Comparison of ENCODE assay signal across 12 mouse cellular contexts in genomic region chr3:99288302-99288701, GRCm38 (mm10). TPM values are rescaled to one million over a fixed set of nuclear protein-coding genes. Genes with fewer than 3 reads are reported as not detected.
DNase-seq lines count a peak whose midpoint lies in the region; ATAC-seq and TF ChIP-seq lines count a peak whose summit lies in the region.
"Had no signal": no experiment of that assay in that cellular context is flagged by ENCODE, and none has a peak within 500 bp of the region (broad histone marks: within the 10 kb centered on the region; RNA-seq: fewer than 3 reads in every experiment).

No protein-coding gene starts in this region.

- H3K36me3 ChIP-seq in CH12.LX (replicated peaks in 1 of 2; ENCODE audit: control insufficient read depth in 1 of 2, insufficient read depth in 1 of 2, low read length in 1 of 2): no peaks in the 10 kb centered on the region
- no peaks in the 10 kb centered on the region for H3K36me3 ChIP-seq in embryonic facial prominence, embryonic 10.5 days (replicated peaks)
- H3K36me3 ChIP-seq: forebrain, embryonic 10.5 days; hindbrain, embryonic 13.5 days had no signal

- TF ChIP-seq EP300 in CH12.LX (IDR thresholded peaks at IDR 0.05; ENCODE audit: low read length): no peak

- dilution Hi-C loops in CH12.LX (cut with MboI; ENCODE audit: extremely low pct_ligation_motif_present, extremely low pct_unique_long_range_greater_than_20kb, low sequenced_read_pairs): no loop called here

- ATAC-seq in CD4-positive, CD25-positive, alpha-beta regulatory T cell, adult 4 months: no peak

- H3K27ac ChIP-seq in CH12.LX (ENCODE audit: insufficient read depth, low read depth): no peak overlapping the region
- no peak overlapping the region for H3K27ac ChIP-seq in embryonic facial prominence, embryonic 10.5 days (replicated peaks)
- H3K27ac ChIP-seq: forebrain, embryonic 10.5 days; hindbrain, embryonic 13.5 days had no signal

- peak; percentile 11 for DNase-seq in CD4-positive, CD25-positive, alpha-beta regulatory T cell, adult 2 months (ENCODE audit: low read depth, low spot score)
- DNase-seq in kidney, postnatal 10 days: peak; percentile 9
- no peak for DNase-seq in kidney, adult 18-20 months
- DNase-seq in CH12.LX (ENCODE audit: extremely low read depth): peak; percentile 21
- peak; percentile 10 for DNase-seq in induced T-regulatory cell, adult 2 months (ENCODE audit: low read depth)
- DNase-seq in frontal cortex, postnatal 25 days (ENCODE audit: low spot score in 2 of 2): no peak
- DNase-seq in embryonic facial prominence, embryonic 10.5 days (ENCODE audit: low spot score): no peak
- DNase-seq: heart, adult 18-20 months had no signal

- peaks cover 0 to 8% of the 10 kb centered on the region in 2 experiments; a peak in 2 of 4 replicates for H3K4me1 ChIP-seq in CH12.LX (ENCODE audit: control insufficient read depth in 1 of 2, insufficient read depth in 2 of 2)
- H3K4me1 ChIP-seq in embryonic facial prominence, embryonic 10.5 days: no peaks in the 10 kb centered on the region

- no peak overlapping the region for H3K4me3 ChIP-seq in CH12.LX (replicated peaks in 1 of 3; ENCODE audit: low read depth in 2 of 3, low read length in 2 of 3, poor library complexity in 1 of 3)
- no peak overlapping the region for H3K4me3 ChIP-seq in embryonic facial prominence, embryonic 10.5 days
- H3K4me3 ChIP-seq: forebrain, embryonic 10.5 days; hindbrain, embryonic 13.5 days; myocyte had no signal

- no peaks in the 10 kb centered on the region for H3K27me3 ChIP-seq in CH12.LX (replicated peaks)
- H3K27me3 ChIP-seq in embryonic facial prominence, embryonic 10.5 days (replicated peaks; ENCODE audit: low read depth, poor library complexity, severe bottlenecking): no peaks in the 10 kb centered on the region
- H3K27me3 ChIP-seq: hindbrain, embryonic 13.5 days had no signal

- WGBS in embryonic facial prominence, embryonic 10.5 days: 57% methylated on average over 2 of the region's 2 CpGs

- in situ Hi-C loops in CH12.LX (cut with MboI; ENCODE audit: low pct_ligation_motif_present, low pct_unique_long_range_greater_than_20kb, low sequenced_read_pairs): no loop called here

- H3K79me2 ChIP-seq in CH12.LX (replicated peaks; ENCODE audit: control insufficient read depth, extremely low read depth, insufficient read depth, poor library complexity, severe bottlenecking): no peaks in the 10 kb centered on the region

- no peak overlapping the region for H3K4me2 ChIP-seq in CH12.LX (ENCODE audit: insufficient read depth, low read depth, poor library complexity, severe bottlenecking)
- H3K4me2 ChIP-seq: hindbrain, embryonic 13.5 days had no signal

- H3K9me3 ChIP-seq in CH12.LX (replicated peaks; ENCODE audit: low read length): no peaks in the 10 kb centered on the region
- H3K9me3 ChIP-seq in embryonic facial prominence, embryonic 10.5 days: no peaks in the 10 kb centered on the region
- H3K9me3 ChIP-seq: forebrain, embryonic 10.5 days; hindbrain, embryonic 13.5 days had no signal

- no peak for TF ChIP-seq POLR2A in CH12.LX (IDR thresholded peaks at IDR 0.05; ENCODE audit: low read depth, low read length)

- peak; percentile 53 for TF ChIP-seq RAD21 in CH12.LX (IDR thresholded peaks at IDR 0.05; ENCODE audit: low read depth, low read length)

- peak; percentile 57 to 63 for TF ChIP-seq CTCF in CH12.LX (conservative IDR thresholded peaks at IDR 0.05 in 1 of 2, IDR thresholded peaks at IDR 0.05 in 1 of 2; ENCODE audit: low read depth in 2 of 2, low read length in 2 of 2)

- H3K9ac ChIP-seq in CH12.LX (ENCODE audit: insufficient read depth, low read depth): no peak overlapping the region
- H3K9ac ChIP-seq: hindbrain, embryonic 13.5 days had no signal

TF ChIP-seq in CH12.LX, 34 proteins besides CTCF, POLR2A, EP300 and RAD21:
- TF ChIP-seq SMC3 (IDR thresholded peaks at IDR 0.05; ENCODE audit: low read depth, low read length) (peak; percentile 54), PAX5 (IDR thresholded peaks at IDR 0.05; ENCODE audit: low read length) (no peak)
TF ChIP-seq in CH12.LX: peak in this region for 1.

RNA-seq across cellular contexts. Expression of gene Tbx15, which starts 48.1 kb away (rescaled TPM):
- polyA plus RNA-seq in CD4-positive, CD25-positive, alpha-beta regulatory T cell, adult 4 months (2017; shearing (Covaris generic)): not detected
- total RNA-seq in CH12.LX (2012; rRNA removed) (1.8 and 2.1 TPM in 2 replicates), CH12.LX (2014; rRNA removed) (1.4 and 1.7 TPM in 2 replicates)
- polyA plus RNA-seq in CH12.LX (2012; ENCODE audit: insufficient read length, low read depth): 1.7 and 1.8 TPM in 2 replicates
- polyA plus RNA-seq in embryonic facial prominence, embryonic 10.5 days (2016; fragmentation: Nextera tagmentation; extraction: Ambion mirVana): 1.6 and 2.5 TPM in 2 replicates

Comparison
In these comparisons a context has a peak if more than half of its experiments do, and no peak if none do; other contexts are left out.
1. DNase-seq: peak in CD4-positive, CD25-positive, alpha-beta regulatory T cell, adult 2 months (single experiment), kidney, postnatal 10 days (single experiment), CH12.LX (single experiment) and induced T-regulatory cell, adult 2 months (single experiment); none in kidney, adult 18-20 months (single experiment), frontal cortex, postnatal 25 days (0 of 2) and embryonic facial prominence, embryonic 10.5 days (single experiment).